Mouse (Mus musculus): ENCODE results near the gene Cox7c. TPM values are rescaled to one million over a fixed set of nuclear protein-coding genes. Genes with fewer than 3 reads are reported as not detected.
"Not testable (repeated sequence)": the region's sequence is repeated elsewhere in the genome, so short reads cannot be mapped to it uniquely, and the experiment has no call there.

Cox7c gene
- 714 and 752 TPM in 2 replicates for polyA plus RNA-seq (2016; fragmentation: Nextera tagmentation; extraction: Ambion mirVana)

GRCm38 (mm10) chr13:86046254-86046951 lies at the start of gene Cox7c:
Gene Cox7c, minus strand, starts transcription at chr13:86046904.
- H3K27me3 ChIP-seq: no peaks in the 10 kb centered on the region
- under 1% methylated on average over 51 of the region's 51 CpGs for WGBS
- H3K9me3 ChIP-seq: no peaks in the 10 kb centered on the region
- no peaks in the 10 kb centered on the region for H3K4me1 ChIP-seq (replicated peaks)
- H3K9ac ChIP-seq (replicated peaks): peak within 1 kb of the TSS; percentile 99
- H3K27ac ChIP-seq: peak within 1 kb of the TSS; percentile 93
- H3K36me3 ChIP-seq: peaks cover 19% of the 10 kb centered on the region
- H3K4me2 ChIP-seq: peak within 1 kb of the TSS; percentile 63
- peak; percentile 96 for ATAC-seq (ENCODE audit: insufficient number of reproducible peaks, insufficient read depth, low FRiP score, low TSS enrichment, low read depth)
- H3K4me3 ChIP-seq (replicated peaks): peak within 1 kb of the TSS; percentile 89

- H3K4me1 ChIP-seq (replicated peaks): no peaks in the 10 kb centered on the region
- H3K4me3 ChIP-seq (replicated peaks): no peak overlapping the region
- 52% methylated on average over 3 of the region's 3 CpGs for WGBS
- no peak overlapping the region for H3K4me2 ChIP-seq
- no peaks in the 10 kb centered on the region for H3K9me3 ChIP-seq
- H3K27ac ChIP-seq: no peak overlapping the region
- no peaks in the 10 kb centered on the region for H3K36me3 ChIP-seq
- no peak overlapping the region for H3K9ac ChIP-seq (replicated peaks)
- H3K27me3 ChIP-seq: no peaks in the 10 kb centered on the region
- no peak for ATAC-seq (ENCODE audit: insufficient number of reproducible peaks, insufficient read depth, low FRiP score, low TSS enrichment, low read depth)
Measured at GRCm38 (mm10) chr13:86068011-86068724, 21.5 kb upstream of the Cox7c start.

- H3K9ac ChIP-seq (replicated peaks): no peak overlapping the region
- no peaks in the 10 kb centered on the region for H3K36me3 ChIP-seq
- no peak overlapping the region for H3K4me2 ChIP-seq
- H3K9me3 ChIP-seq: no peaks in the 10 kb centered on the region
- H3K27me3 ChIP-seq: no peaks in the 10 kb centered on the region
- no peak for ATAC-seq (ENCODE audit: insufficient number of reproducible peaks, insufficient read depth, low FRiP score, low TSS enrichment, low read depth)
- no peaks in the 10 kb centered on the region for H3K4me1 ChIP-seq (replicated peaks)
- H3K27ac ChIP-seq: no peak overlapping the region
- no peak overlapping the region for H3K4me3 ChIP-seq (replicated peaks)
Measured at GRCm38 (mm10) chr13:86067508-86067907, 20.8 kb upstream of the Cox7c start.

- 20% methylated on average over 8 of the region's 8 CpGs for WGBS
- not testable (repeated sequence) for H3K4me2 ChIP-seq; H3K9ac ChIP-seq (replicated peaks); H3K9me3 ChIP-seq; ATAC-seq (ENCODE audit: insufficient number of reproducible peaks, insufficient read depth, low FRiP score, low TSS enrichment, low read depth); H3K4me1 ChIP-seq (replicated peaks); H3K4me3 ChIP-seq (replicated peaks); H3K27me3 ChIP-seq; H3K27ac ChIP-seq; H3K36me3 ChIP-seq
Measured at GRCm38 (mm10) chr13:86054091-86054490, 7.4 kb upstream of the Cox7c start.

GRCm38 (mm10) chr13:86004907-86005675 lies 41.6 kb downstream of the Cox7c start:
- no peak for ATAC-seq (ENCODE audit: insufficient number of reproducible peaks, insufficient read depth, low FRiP score, low TSS enrichment, low read depth)

More at GRCm38 (mm10) chr13:86004907-86005675, 41.6 kb downstream of the Cox7c start:
- Histone ChIP-seq H3K4me1 (replicated peaks) (no peaks in the 10 kb centered on the region), H3K4me2 (no peak overlapping the region), H3K9me3 (no peaks in the 10 kb centered on the region), H3K27ac (no peak overlapping the region), H3K9ac (replicated peaks) (no peak overlapping the region), H3K4me3 (replicated peaks) (no peak overlapping the region), H3K36me3 (no peaks in the 10 kb centered on the region), H3K27me3 (no peaks in the 10 kb centered on the region)
- 83% methylated on average over 7 of the region's 7 CpGs for WGBS
